Mouse (Mus musculus) brain, embryonic 14.5 days (tissue): ENCODE measurements around the gene Pgk2.
"Not testable (repeated sequence)": the region's sequence is repeated elsewhere in the genome, so short reads cannot be mapped to it uniquely, and the experiment has no call there.

ENCODE experiments used
- CTCF ChIP-seq: fragments of 200-500 bp; IDR thresholded peaks from 2 replicates; pipeline ENCODE4 v1.5.1; 2012; ENCODE audit warnings: inconsistent platforms, mild to moderate bottlenecking, moderate library complexity, borderline replicate concordance; ENCODE audit not compliant: insufficient read depth, insufficient read length; ENCODE audit errors: extremely low read depth
- POLR2A ChIP-seq: fragments of 200-500 bp; IDR thresholded peaks from 2 replicates; pipeline ENCODE4 v1.6.1; 2012; ENCODE audit warnings: mild to moderate bottlenecking, inconsistent platforms, borderline replicate concordance; ENCODE audit not compliant: poor library complexity, insufficient read depth, insufficient read length, severe bottlenecking; ENCODE audit errors: extremely low read depth

- not testable (repeated sequence) for TF ChIP-seq CTCF, POLR2A
Measured at GRCm38 (mm10) chr17:40157729-40158359, 50.6 kb downstream of the Pgk2 start.
